Mouse (Mus musculus): ENCODE data around the gene Tm4sf19.
A peak's percentile ranks its signal among the peaks of the same experiment; 100 is the strongest.

Tm4sf19 gene

DNA sequence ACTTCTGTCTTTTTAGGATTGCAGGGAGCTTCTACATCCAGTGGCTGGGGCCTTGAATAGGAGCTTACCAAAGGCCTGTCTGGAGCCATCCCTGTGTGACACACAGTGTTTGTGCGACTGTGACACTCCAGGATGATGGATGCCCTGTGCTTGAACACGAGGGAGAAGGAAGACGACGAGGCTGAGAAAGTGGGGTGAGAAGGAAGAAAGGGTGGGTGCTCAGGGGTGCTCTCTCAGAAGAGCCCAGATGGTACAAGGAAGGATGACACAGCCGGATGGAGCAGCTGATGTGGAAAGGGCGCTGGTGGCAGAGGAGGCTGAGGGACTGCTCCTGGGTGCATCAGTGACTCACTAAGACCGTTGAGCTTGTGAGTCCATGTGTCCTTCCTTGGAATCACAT, at the start of gene Tm4sf19:
Gene Tm4sf19, plus strand, starts transcription at position 240 of the 400 bp plus-strand sequence.
- DNase-seq (ENCODE audit: low spot score), result no peak

DNA sequence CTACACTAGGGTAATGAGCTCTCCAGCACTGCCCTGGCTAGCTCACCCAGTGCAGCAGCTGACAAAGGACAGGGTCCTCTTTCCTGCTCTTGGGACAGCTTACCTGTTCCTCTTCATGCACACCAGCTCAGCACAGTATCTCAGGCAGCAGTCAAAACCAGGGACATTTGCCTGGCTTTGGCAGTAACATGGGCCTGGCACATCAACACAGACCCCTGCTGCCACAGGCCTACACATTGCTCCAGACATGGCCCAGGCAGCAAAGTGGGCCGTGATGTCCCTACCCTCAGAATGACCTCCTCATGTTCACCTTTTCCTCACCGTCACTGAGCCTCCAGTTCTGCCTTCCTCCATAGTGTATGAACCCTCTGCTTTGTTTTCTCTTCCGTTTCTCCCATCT, 49.5 kb upstream of the Tm4sf19 start:
- DNase-seq (ENCODE audit: low spot score), result no peak

DNA sequence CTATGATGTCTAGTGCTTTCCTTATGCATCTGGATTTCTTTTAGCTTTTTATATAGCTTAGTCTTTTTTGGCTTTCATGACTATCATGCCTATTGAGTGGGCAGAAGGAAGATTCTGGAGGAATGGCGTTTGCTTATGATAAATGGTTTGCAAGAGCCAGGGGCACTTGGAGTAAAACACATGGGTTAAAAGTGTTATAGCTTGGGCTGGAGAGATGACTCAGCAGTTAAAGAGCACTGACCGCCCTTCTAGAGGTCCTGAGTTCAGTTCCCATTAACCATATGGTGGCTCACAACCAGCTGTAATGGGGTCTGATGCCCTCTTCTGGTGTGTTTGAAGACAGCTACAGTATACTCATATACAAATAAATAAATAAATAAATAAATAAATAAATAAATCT, 36.8 kb upstream of the Tm4sf19 start:
- DNase-seq (ENCODE audit: low spot score), result no peak

DNA sequence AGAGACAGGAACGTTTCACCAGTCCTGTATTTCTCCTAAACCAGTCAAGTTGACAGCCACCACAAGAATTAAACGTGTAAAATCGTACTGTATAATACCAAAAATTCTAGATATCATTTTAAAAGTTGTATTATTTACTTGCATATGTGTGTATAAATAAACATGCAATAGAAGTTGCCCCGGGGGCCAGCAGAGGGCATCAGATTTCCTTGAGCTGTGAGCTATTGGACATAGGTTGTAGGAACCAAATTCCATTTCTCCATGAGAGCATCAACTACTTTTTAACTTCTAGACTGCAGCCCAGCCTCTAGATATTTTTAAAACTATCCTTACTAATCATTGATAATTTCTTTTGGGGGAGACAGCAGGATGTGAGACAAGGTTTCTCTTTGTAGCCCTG, 29.0 kb upstream of the Tm4sf19 start:
- peak; percentile 21 for DNase-seq (ENCODE audit: low spot score)

DNA sequence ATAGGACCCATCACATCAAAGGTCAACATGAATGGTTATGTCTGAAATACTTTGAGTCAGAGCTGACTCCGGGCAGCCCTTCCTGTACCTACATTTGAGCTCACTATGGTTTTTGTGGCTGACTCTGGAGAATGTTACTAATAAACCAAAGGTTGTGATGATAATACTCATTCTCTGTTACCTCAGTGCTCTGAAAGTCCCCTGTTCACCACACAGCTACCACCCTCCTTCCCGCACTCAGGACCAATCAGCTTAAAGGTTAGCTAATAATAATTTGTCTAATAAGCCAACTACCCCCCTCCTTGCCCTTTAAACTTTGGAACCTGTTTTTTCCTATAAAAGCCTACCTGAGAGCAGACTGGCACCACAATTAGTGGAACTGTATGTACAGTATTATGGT, 20.7 kb upstream of the Tm4sf19 start:
- DNase-seq (ENCODE audit: low spot score), result no peak

DNA sequence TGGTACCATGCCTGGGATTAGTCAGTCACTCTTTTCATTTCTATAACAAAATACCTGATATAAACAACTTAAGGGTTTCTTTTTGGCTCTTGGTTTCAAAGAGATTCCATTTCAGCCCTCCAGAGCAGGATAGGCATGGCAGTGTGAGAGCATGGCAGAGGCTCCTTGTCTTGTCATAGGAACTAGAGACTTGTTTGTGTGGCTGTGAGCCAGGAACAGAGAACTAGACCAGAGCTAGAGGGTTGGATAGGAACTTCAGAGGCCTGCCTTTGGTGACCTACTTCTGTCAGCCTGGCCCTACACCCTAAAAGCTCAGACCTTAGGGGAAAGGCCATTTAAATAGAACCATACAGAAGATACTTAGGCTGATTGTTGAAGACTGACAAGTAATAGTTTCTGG, 17.4 kb upstream of the Tm4sf19 start:
- DNase-seq (ENCODE audit: low spot score), result no peak

DNA sequence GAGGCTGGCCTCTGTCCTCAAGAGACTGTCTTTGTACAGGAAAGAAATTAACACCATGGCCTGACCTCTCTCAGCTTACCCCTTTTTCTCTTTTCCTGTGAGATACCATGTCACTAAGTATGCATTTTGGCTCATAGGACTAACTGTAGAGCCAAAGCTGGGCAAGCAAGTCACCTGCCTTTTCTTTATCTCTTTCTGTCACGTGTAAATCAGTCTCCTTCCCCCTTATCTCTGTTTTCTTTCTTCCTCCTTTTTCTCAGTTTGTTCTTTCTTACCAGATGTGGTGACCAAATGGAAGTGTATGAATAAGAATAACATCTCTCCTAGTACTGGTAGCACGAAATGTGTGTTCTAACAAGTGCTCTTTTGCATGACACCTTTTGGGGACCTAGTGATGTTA, 15.4 kb upstream of the Tm4sf19 start:
- no peak for DNase-seq (ENCODE audit: low spot score)

DNA sequence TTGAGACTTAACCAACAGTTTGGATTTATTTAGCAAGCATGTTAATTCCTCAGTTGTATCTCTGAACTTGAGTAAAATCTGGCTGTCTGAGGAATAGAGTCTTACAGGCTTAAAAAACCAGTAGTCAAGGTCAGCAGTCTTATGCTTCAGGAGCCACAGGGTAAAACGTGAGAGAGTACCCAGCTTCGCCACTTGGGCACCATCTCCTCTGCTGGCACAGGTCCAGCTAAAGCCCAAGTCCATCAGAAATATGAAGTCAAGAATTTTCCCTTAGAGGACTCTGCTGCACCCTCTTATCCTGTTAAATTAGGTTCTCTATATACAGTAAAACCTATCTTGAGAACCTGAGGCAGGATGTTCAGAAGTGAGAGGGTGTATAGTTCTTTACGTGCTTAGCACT, 13.5 kb upstream of the Tm4sf19 start:
- peak; percentile 6 for DNase-seq (ENCODE audit: low spot score)

DNA sequence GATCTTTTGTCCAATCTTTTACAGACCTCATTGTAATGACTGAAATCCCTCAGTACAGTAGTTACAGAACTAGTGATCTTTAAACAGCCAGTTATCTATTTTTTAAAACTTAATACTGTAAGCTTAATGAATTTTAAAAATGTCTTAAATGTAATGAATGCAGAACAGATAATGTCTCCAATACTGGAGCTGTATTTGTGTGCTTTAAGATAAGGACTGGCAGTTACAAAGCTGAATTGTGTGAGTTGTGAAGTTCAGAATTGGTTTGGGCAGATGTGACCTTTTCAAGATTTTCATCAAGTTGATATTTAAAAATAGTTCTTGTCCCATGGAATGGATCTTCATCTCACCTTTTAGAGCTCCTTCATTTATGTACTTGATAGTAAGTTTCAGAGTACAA, 11.3 kb upstream of the Tm4sf19 start:
- no peak for DNase-seq (ENCODE audit: low spot score)

DNA sequence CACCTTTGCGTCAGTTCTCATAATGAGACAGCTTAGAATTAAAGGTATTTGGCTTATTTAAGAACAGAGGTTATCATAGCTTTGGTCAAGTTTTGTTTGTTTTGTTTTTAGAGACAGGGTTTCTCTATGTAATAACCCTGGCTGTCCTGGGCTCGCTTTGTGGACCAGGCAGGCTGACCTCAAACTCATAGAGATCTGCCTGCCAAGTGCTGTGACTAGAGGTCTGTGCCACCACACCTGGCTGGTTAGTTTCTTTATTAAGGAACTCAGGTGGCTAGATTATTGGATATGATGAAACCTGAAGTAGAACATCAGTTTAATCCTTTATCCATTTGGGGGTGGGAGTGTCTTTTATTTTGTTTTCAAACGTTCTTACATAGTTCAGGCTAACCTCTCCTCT, 10.5 kb upstream of the Tm4sf19 start:
- DNase-seq (ENCODE audit: low spot score), result no peak

DNA sequence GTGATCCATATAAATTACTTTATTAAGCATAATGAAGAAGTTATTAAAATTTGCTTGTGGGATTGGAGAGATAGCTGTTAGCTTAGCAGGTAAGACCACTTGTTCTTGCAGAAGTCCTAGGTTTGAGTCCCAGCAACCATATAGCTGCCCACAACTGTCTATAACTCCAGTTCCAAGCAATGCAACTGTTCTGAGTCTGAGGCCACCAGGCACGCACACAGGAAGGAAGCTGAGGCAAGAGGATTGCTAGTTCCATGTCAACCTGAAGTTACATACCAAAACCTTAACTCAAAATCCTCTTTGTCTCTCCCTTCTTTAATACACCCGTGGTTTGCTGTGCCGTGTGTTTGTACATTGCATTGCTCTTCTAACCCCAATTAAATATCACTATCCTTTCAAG, 9.4 kb upstream of the Tm4sf19 start:
- no peak for DNase-seq (ENCODE audit: low spot score)

DNA sequence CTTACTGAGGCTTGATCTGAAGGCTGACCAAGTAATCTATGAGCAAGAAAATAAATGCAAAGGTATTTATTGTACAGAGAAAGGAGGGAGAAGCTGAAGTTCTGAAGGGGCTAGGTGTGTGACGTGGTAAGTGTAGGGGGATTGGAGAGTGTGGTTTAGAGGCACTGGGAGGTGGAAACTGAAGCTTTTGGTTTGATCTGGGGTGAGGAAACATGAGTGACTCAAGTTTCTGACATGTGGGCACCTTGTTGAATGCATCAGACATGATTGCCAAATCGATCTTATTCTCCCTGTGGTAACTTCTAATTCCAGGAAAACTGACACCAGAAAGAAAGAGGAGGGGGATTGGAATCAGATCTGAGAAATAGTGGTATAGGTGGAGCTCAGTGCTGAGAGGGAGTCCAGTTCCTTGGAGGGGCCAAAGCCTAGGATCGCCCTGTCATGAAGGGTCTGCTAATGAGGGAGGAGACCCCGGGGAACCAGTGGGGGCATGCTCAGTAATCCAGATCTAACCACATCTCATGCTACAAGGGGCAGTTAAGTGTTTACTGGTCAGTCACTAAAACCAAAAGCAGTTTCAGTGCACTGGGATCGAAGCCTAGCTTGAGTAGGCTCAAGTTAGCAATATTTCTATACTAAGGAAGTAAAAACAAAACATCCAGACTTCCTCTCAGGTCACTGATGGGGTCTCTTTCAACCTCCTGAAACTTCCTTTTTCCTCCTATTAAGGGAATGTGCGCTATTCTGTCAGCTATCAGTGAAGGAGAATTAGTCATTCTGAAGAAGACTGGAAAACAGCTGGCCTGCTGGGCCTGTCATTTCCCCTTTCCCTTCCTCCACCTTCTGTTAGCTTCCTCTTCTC, 4.4 kb upstream of the Tm4sf19 start:
- DNase-seq (ENCODE audit: low spot score), result no peak

DNA sequence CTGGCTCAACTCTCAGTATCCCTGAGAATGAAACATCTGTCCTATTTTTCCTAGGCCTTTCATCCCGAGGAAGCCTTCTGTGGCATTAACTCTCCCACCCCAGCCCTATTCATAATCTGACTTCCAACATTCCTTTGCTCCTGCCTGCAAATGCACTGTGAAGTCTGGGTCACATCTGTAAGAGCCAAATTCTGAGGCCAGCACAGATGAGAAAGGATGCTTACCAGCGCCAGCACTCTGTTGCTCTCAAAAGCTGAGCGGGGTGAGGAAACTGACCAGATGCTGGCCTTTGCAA, 3.8 kb upstream of the Tm4sf19 start:
- DNase-seq (ENCODE audit: low spot score), result no peak

DNA sequence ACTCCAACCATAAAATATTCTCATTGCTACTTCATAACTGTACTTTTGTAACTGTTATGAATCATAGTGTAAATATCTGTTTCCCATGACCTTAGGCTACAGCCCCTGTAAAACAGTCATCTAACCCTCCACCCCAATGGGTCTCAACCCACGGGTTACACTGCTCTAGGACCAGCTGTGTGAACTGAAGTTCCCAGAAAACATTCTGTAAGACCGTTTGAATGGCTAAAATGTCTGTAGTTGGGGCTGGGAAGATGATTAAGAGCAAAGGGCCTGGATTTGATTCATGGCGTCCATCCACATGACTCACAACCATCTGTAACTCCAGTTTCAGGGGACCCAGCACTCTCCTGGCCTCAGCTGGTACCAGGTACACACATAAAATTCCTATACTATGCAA, 2.1 kb upstream of the Tm4sf19 start:
- DNase-seq (ENCODE audit: low spot score), result no peak

DNA sequence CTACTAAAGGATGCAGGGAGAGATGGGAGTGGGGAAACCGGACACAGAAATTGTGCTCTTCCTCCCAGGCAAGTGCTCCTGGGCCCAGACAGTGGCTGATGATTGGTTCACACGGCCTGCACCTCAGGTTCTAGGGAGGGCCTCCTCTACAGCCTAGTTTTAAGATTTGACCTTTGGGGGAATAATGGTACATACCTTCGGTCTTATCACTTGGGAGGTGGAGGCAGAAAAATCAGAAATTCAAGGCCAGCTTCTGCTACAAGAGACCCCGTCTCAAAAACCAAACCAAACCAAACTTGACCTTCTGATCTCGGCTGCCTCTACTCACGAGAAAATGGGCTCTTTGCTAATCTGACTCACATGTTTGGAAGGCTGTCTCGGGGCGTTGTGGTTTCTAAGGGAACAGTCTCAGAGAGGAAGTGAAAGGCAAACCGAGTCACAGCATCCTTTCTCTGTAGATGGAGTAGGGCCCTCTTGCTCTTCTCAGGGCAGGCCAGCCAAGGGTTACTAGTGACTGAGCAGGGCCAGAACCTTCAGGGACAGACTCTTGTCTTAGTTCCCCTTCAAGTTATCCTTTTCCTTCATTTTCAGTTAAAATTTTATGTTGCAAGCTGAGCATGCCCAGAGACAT, 1.1 kb downstream of the Tm4sf19 start:
- DNase-seq (ENCODE audit: low spot score), result no peak

DNA sequence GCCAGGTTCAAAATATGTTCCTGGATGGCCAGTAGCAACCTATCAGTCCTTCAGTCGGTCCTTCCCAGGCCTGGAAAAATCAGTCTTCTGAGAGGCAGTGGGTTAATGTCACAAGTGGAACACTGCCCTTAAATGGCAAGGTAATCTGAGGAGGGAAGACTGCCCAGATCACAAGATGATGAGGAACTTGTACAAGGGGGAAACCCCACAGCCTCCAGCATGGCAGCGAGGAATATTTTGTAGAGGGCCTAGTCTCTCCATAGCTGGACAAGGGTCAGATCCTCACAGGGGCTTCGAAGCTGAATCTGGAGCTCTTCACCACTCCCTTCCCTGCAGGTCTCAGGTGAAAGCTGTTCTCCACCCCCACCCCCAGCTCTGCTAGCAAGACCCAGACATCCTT, 2.5 kb downstream of the Tm4sf19 start:
- no peak for DNase-seq (ENCODE audit: low spot score)

DNA sequence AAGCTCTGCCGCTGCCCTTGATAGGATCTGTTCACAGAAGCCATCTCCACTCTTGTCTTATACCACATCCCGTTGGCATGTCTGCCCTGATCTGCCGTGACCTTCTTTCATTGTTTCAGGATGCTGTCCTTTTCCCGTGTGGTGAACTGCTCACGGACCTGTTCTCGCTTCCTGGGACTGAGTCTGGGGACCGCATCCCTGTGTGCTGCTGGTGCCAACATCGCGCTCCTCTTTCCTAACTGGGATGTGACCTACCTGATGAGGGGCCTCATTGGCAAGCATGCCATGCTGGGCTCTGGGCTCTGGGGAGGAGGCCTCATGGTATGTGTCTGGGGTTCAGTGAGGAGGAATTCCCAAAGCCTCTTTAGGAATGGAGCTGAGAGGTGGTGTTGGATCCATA, 5.4 kb downstream of the Tm4sf19 start:
- DNase-seq (ENCODE audit: low spot score), result no peak

DNA sequence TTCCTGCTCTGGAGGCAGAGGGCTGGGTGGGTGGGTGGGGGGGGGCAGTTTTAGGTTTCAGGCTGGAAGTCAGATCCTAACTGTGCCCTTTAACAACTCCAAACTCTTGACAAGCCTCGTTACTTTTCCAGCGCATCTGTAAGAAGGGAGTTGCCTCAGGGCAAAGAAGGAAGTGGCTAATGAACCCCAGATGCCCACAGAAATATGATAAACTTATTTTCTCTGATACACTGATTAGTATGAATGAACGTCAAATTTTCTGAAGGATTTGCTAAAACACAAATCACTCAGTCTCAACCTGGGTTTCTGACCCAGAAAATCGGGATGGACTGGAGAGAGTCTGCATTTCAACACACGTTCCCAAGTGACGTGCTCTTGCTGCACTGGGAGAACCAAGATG, 6.4 kb downstream of the Tm4sf19 start:
- DNase-seq (ENCODE audit: low spot score), result no peak

DNA sequence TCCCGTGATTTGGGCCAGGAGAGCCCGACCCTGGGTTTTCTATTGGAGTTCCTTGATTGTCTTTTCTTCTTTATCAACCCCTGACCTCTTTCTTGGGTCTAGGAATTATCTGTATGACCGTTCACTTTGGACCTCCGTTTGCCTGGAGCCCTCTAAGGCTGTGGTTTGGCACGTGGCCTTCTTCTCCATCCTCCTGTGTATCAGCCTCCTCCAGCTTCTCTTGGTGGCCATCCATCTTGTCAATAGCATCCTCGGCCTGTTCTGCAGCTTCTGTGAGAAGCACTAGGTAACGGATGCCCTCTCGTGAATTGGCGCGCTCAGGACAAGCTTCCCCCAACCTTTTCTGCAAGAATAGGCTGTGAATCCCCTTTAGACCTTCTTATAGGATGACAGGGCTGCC, 7.4 kb downstream of the Tm4sf19 start:
- DNase-seq (ENCODE audit: low spot score), result no peak

DNA sequence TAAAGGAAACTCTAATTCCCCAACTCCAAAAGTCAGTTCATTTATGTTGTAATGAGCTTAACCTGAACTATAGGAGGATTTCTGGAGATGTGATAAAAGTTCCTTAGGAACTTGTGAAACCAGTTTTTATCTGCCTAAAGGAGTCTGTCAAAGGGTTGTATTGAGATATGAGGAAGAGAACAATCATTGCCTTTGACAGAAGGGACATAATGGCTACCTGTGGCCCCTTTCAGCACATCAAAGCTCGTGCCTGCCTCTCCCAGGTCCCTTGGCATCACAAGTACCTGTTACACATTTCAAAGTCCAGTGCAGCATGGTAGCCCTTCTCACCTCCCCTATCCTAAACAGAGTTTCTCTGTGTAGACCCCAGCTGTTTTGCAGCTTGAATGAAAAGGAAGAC, 17.2 kb downstream of the Tm4sf19 start:
- DNase-seq (ENCODE audit: low spot score), result no peak

DNA sequence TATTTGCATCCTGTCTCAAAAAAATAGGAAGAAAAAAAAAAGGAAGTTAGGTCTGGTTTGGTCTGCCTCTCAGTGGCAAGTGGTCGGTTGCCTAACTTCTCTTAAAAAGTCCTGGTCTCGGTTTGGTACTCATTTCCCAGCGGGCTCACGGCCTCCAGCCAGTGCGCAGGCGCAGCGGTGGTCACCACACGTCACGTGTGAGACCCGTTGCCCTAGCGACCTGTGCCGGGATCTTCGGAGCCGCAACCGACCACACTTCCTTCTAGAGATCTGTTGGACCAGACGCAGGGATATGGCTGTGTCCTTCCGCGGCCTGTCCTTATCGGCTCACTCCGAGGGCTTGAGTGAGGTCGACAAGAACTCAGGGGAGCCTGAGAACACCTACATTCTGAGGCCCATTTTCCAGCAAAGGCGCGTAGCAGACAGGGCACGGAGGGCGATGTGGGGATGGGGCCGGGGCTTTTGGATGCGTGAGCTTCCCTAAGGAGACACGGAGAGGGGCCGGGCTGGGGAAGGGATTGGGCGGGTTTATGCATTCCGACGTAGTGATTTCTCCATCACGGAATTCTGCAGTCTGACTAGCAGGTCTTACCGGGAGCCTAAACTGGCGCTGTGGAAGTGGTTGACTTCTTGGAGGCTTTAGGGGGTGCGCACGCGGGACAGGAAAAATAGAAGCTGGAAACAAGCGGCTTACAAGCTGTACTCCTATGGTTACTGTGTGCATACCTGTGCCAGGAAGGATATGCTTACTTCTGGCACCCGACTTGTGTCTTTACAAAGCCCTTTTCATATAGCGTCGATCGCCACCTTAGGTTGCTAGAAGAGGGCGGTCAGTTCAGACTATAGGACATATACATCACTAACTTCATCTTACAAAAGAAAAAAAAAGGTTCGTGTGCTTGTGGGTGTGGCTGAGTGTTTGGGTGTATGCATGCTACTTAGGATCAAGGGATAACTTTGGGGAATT, 19.5 kb downstream of the Tm4sf19 start, which contains the start of gene Tctex1d2:
Gene Tctex1d2, plus strand, starts transcription at position 186 of the 967 bp plus-strand sequence.
- peak; percentile 95 for DNase-seq (ENCODE audit: low spot score)

DNA sequence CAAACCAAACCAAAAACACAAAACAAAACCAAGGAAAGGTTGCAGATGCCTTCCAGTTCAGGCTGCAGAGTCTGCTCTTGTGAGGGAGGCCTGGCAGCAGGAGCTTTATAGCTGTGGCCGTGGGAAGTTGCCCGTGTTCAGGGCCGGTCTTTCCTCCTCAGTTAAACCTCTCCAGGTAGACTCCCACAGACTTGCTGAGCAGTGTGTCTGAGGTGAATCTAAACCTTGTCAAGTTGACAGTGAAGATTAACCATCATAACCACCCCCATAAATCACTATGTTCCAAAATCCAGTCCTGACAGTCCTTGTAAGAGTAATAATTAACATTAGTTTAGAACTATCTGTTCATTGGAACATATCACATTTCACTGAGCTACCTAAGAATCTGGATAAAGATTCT, 27.2 kb downstream of the Tm4sf19 start:
- no peak for DNase-seq (ENCODE audit: low spot score)
